Mouse (Mus musculus) hindbrain, embryonic 16.5 days (tissue): Measurements from ENCODE around the gene Cog8. TPM values are rescaled to one million over a fixed set of nuclear protein-coding genes. Genes with fewer than 3 reads are reported as not detected.
"Not testable (repeated sequence)": the region's sequence is repeated elsewhere in the genome, so short reads cannot be mapped to it uniquely, and the experiment has no call there.

ENCODE experiments used
- ATAC-seq: fragments of 200-750 bp; cut with Nextera tagmentation; 2 replicates; pipeline ENCODE4 v1.8.0; 2017; ENCODE audit warnings: moderate TSS enrichment, moderate library complexity
- H3K27ac ChIP-seq: fragments of 300-500 bp; sonication (generic); 2 replicates; pipeline ENCODE4 v1.5.1; 2014; ENCODE audit warnings: low read depth, mild to moderate bottlenecking, control low read depth, low read length, moderate library complexity
- H3K27me3 ChIP-seq: fragments of 300-500 bp; sonication (generic); replicated peaks from 2 replicates; pipeline ENCODE4 v1.6.1; 2014; ENCODE audit warnings: low read length; ENCODE audit not compliant: control insufficient read depth, insufficient read depth
- H3K36me3 ChIP-seq: fragments of 300-500 bp; sonication (generic); 2 replicates; pipeline ENCODE4 v1.6.1; 2014; ENCODE audit warnings: mild to moderate bottlenecking, low read length, moderate library complexity, mixed read lengths; ENCODE audit not compliant: control insufficient read depth, insufficient read depth
- H3K4me1 ChIP-seq: fragments of 300-500 bp; sonication (generic); 2 replicates; pipeline ENCODE4 v1.6.1; 2014; ENCODE audit warnings: low read depth, low read length; ENCODE audit not compliant: control insufficient read depth, insufficient read depth
- H3K4me2 ChIP-seq: fragments of 300-500 bp; sonication (generic); 2 replicates; pipeline ENCODE4 v1.6.1; 2014; ENCODE audit warnings: mild to moderate bottlenecking, low read length, control low read depth, moderate library complexity
- H3K4me3 ChIP-seq: fragments of 300-500 bp; sonication (generic); 2 replicates; pipeline ENCODE4 v1.5.1; 2014; ENCODE audit warnings: mild to moderate bottlenecking, low read length, control low read depth, moderate library complexity
- H3K9ac ChIP-seq: fragments of 300-500 bp; sonication (generic); 2 replicates; pipeline ENCODE4 v1.6.1; 2014; ENCODE audit warnings: low read depth, mild to moderate bottlenecking, control low read depth, low read length, moderate library complexity
- H3K9me3 ChIP-seq: fragments of 300-500 bp; sonication (generic); 2 replicates; pipeline ENCODE4 v1.6.1; 2014; ENCODE audit warnings: mild to moderate bottlenecking, low read length, moderate library complexity; ENCODE audit not compliant: control insufficient read depth
- WGBS: fragments of 180-500 bp; shearing (Covaris S2); extraction: QIAGEN DNeasy Blood & Tissue Kit; methylation state at CpG from one replicate; pipeline ENCODE4 v1.1.7; 2014; 5-methylcytosine and 5-hydroxymethylcytosine counted together
- polyA plus RNA-seq: library from polyadenylated mRNA; unstranded; fragments of >200 nt; fragmentation: Nextera tagmentation; extraction: Ambion mirVana; gene quantifications from 2 replicates; pipeline ENCODE4 v1.2.1, GENCODE M21; 2015

Gene Cog8
- polyA plus RNA-seq, 1 experiment from 2014 or later = 39.2 TPM

- peaks cover 15% of the 10 kb centered on the region for H3K4me1 ChIP-seq
- peak within 1 kb of the TSS; percentile 90 for H3K4me2 ChIP-seq
- peak within 1 kb of the TSS; percentile 91 for H3K27ac ChIP-seq
- H3K36me3 ChIP-seq = peaks cover 44% of the 10 kb centered on the region
- H3K9ac ChIP-seq = peak within 1 kb of the TSS; percentile 90
- under 1% methylated on average over 78 of the region's 87 CpGs for WGBS
- peak; percentile 89 for ATAC-seq
- peak within 1 kb of the TSS; percentile 82 for H3K4me3 ChIP-seq
- no peaks in the 10 kb centered on the region for H3K9me3 ChIP-seq
- H3K27me3 ChIP-seq = no peaks in the 10 kb centered on the region
These were observed 8.2 kb downstream of the Cog8 start, which contains the start of gene Pdf for GRCm38 (mm10) chr8:107048061-107048941. Pdf (minus strand) TSS chr8:107048614.

GRCm38 (mm10) chr8:107046976-107047375 is 9.5 kb downstream of the Cog8 start:
- Histone ChIP-seq H3K4me3 (no peak overlapping the region), H3K27me3 (no peaks in the 10 kb centered on the region), H3K36me3 (peaks cover 48% of the 10 kb centered on the region), H3K9ac (no peak overlapping the region), H3K4me1 (peaks cover 15% of the 10 kb centered on the region), H3K27ac (no peak overlapping the region), H3K9me3 (no peaks in the 10 kb centered on the region), H3K4me2 (no peak overlapping the region)
- ATAC-seq = no peak
- WGBS = 91% methylated on average over 5 of the region's 5 CpGs

GRCm38 (mm10) chr8:107045478-107045877 is 11.0 kb downstream of the Cog8 start:
- Histone ChIP-seq H3K4me2 (no peak overlapping the region), H3K36me3 (peaks cover 51% of the 10 kb centered on the region), H3K9me3 (no peaks in the 10 kb centered on the region)

GRCm38 (mm10) chr8:107040632-107041031 is 15.9 kb downstream of the Cog8 start:
- no peaks in the 10 kb centered on the region for H3K4me1 ChIP-seq
- H3K9ac ChIP-seq = no peak overlapping the region
- H3K4me2 ChIP-seq = no peak overlapping the region
- H3K9me3 ChIP-seq = no peaks in the 10 kb centered on the region
- ATAC-seq = no peak
- no peak overlapping the region for H3K4me3 ChIP-seq
- peaks cover 66% of the 10 kb centered on the region for H3K36me3 ChIP-seq
- H3K27me3 ChIP-seq = no peaks in the 10 kb centered on the region
- no peak overlapping the region for H3K27ac ChIP-seq
- WGBS = 86% methylated on average over 7 of the region's 7 CpGs

More at GRCm38 (mm10) chr8:107045478-107045877, 11.0 kb downstream of the Cog8 start:
- Histone ChIP-seq H3K4me3 (no peak overlapping the region), H3K4me1 (peaks cover 15% of the 10 kb centered on the region), H3K27ac (no peak overlapping the region), H3K27me3 (no peaks in the 10 kb centered on the region), H3K9ac (no peak overlapping the region)
- ATAC-seq = no peak
- WGBS = 96% methylated on average over 6 of the region's 6 CpGs

- H3K27me3 ChIP-seq = no peaks in the 10 kb centered on the region
- no peak for ATAC-seq
- 90% methylated on average over 8 of the region's 8 CpGs for WGBS
- H3K9ac ChIP-seq = no peak overlapping the region
- H3K4me2 ChIP-seq = no peak overlapping the region
- H3K4me3 ChIP-seq = no peak overlapping the region
- no peak overlapping the region for H3K27ac ChIP-seq
- peaks cover 34% of the 10 kb centered on the region for H3K36me3 ChIP-seq
- H3K4me1 ChIP-seq = peaks cover 18% of the 10 kb centered on the region
- H3K9me3 ChIP-seq = no peaks in the 10 kb centered on the region
These were observed 19.9 kb downstream of the Cog8 start for GRCm38 (mm10) chr8:107036626-107037025.

- H3K4me2 ChIP-seq = no peak overlapping the region
- WGBS = 81% methylated on average over 3 of the region's 3 CpGs
- H3K36me3 ChIP-seq = peaks cover 26% of the 10 kb centered on the region
- H3K9ac ChIP-seq = no peak overlapping the region
- H3K27me3 ChIP-seq = no peaks in the 10 kb centered on the region
- H3K27ac ChIP-seq = no peak overlapping the region
- peaks cover 18% of the 10 kb centered on the region for H3K4me1 ChIP-seq
- ATAC-seq = no peak
- no peak overlapping the region for H3K4me3 ChIP-seq
- H3K9me3 ChIP-seq = no peaks in the 10 kb centered on the region
These were observed 20.8 kb downstream of the Cog8 start for GRCm38 (mm10) chr8:107035641-107036040.

- H3K4me1 ChIP-seq = peaks cover 18% of the 10 kb centered on the region
- WGBS = 94% methylated on average over 2 of the region's 2 CpGs
- not testable (repeated sequence) for H3K27me3 ChIP-seq, H3K4me3 ChIP-seq, H3K9me3 ChIP-seq, H3K27ac ChIP-seq, H3K36me3 ChIP-seq, ATAC-seq, H3K4me2 ChIP-seq, H3K9ac ChIP-seq
These were observed 22.9 kb downstream of the Cog8 start for GRCm38 (mm10) chr8:107033609-107034008.

- ATAC-seq = no peak
- 0% methylated on average over 40 of the region's 40 CpGs for WGBS
- H3K4me3 ChIP-seq = peak overlapping the region; percentile 97
These were observed 24.9 kb downstream of the Cog8 start for GRCm38 (mm10) chr8:107031577-107032090.

More at GRCm38 (mm10) chr8:107031577-107032090, 24.9 kb downstream of the Cog8 start:
- H3K27ac ChIP-seq = peak overlapping the region; percentile 65
- no peaks in the 10 kb centered on the region for H3K9me3 ChIP-seq
- H3K9ac ChIP-seq = peak overlapping the region; percentile 99
- peak overlapping the region; percentile 77 for H3K4me2 ChIP-seq
- no peaks in the 10 kb centered on the region for H3K27me3 ChIP-seq
- H3K4me1 ChIP-seq = peaks cover 18% of the 10 kb centered on the region
- H3K36me3 ChIP-seq = peaks cover 1% of the 10 kb centered on the region; the same call in 1 of the 2 replicates
